In genomic region chr6:147560436-147560835, GRCm38 (mm10) we compare ENCODE assay signal across 14 mouse cellular contexts.
"Had no signal": no experiment of that assay in that cellular context is flagged by ENCODE, and none has a peak within 500 bp of the region (broad histone marks: within the 10 kb centered on the region; RNA-seq: fewer than 3 reads in every experiment).

No protein-coding gene starts in this region.

- H3K4me3 ChIP-seq: layer of hippocampus, adult 2 months; limb, embryonic 10.5 days; limb, embryonic 13.5 days; liver, embryonic 12.5 days; liver, embryonic 15.5 days; midbrain, embryonic 12.5 days had no signal

- ATAC-seq: liver, embryonic 12.5 days; midbrain, embryonic 16.5 days had no signal

- H3K9ac ChIP-seq: limb, embryonic 13.5 days; liver, embryonic 12.5 days; liver, embryonic 15.5 days; midbrain, embryonic 12.5 days had no signal

- H3K9me3 ChIP-seq: limb, embryonic 10.5 days; limb, embryonic 13.5 days; liver, embryonic 12.5 days; liver, embryonic 15.5 days; midbrain, embryonic 12.5 days had no signal

- H3K4me2 ChIP-seq: limb, embryonic 13.5 days; liver, embryonic 12.5 days; liver, embryonic 15.5 days; midbrain, embryonic 12.5 days had no signal

- H3K27ac ChIP-seq: kidney, postnatal 0 days; layer of hippocampus, adult 2 months; limb, embryonic 10.5 days; limb, embryonic 13.5 days; liver, embryonic 12.5 days; liver, embryonic 15.5 days; midbrain, embryonic 12.5 days had no signal

- H3K27me3 ChIP-seq: limb, embryonic 13.5 days; liver, embryonic 12.5 days; liver, embryonic 15.5 days; midbrain, embryonic 12.5 days had no signal

- DNase-seq: kidney, adult 2 months; kidney, postnatal 25 days; layer of hippocampus, adult 9-11 months; liver; thymus, adult 18-20 months; thymus, postnatal 4 days had no signal

- H3K36me3 ChIP-seq: limb, embryonic 10.5 days; limb, embryonic 13.5 days; liver, embryonic 12.5 days; liver, embryonic 15.5 days; midbrain, embryonic 12.5 days had no signal

- H3K4me1 ChIP-seq: limb, embryonic 10.5 days; limb, embryonic 13.5 days; liver, embryonic 12.5 days; liver, embryonic 15.5 days; midbrain, embryonic 12.5 days had no signal
